Mouse (Mus musculus): ENCODE data around the gene Cltc. TPM values are rescaled to one million over a fixed set of nuclear protein-coding genes. Genes with fewer than 3 reads are reported as not detected.
A peak's percentile ranks its signal among the peaks of the same experiment; 100 is the strongest.
"Not testable (repeated sequence)": the region's sequence is repeated elsewhere in the genome, so short reads cannot be mapped to it uniquely, and the experiment has no call there.

The Cltc gene
- 119 and 127 TPM in 2 replicates for polyA plus RNA-seq (2015; fragmentation: Nextera tagmentation; extraction: Ambion mirVana)

GRCm38 (mm10) chr11:86757480-86758371 is at the start of gene Cltc:
TSS of gene Cltc (minus strand) at chr11:86757565.
- peak; percentile 93 for ATAC-seq (replicated peaks; ENCODE audit: extremely low read depth, insufficient read depth, low FRiP score)
- peaks cover 25% of the 10 kb centered on the region for H3K4me1 ChIP-seq (ENCODE audit: control insufficient read depth, insufficient read depth, low read length)

GRCm38 (mm10) chr11:86807001-86807477 is 49.7 kb upstream of the Cltc start:
- peak overlapping the region; percentile 80 for H3K27ac ChIP-seq (ENCODE audit: low read length)
- WGBS, result under 1% methylated on average over 25 of the region's 25 CpGs
- H3K27me3 ChIP-seq (ENCODE audit: control insufficient read depth, insufficient read depth, low read length), result no peaks in the 10 kb centered on the region
- peaks cover 5% of the 10 kb centered on the region; the same call in 1 of the 2 replicates for H3K4me1 ChIP-seq (ENCODE audit: control insufficient read depth, insufficient read depth, low read length)
- H3K9me3 ChIP-seq (replicated peaks; ENCODE audit: control insufficient read depth, low read length), result no peaks in the 10 kb centered on the region
- H3K4me2 ChIP-seq (ENCODE audit: low read depth, low read length), result peak overlapping the region; percentile 90
- H3K4me3 ChIP-seq (ENCODE audit: low read length), result peak overlapping the region; percentile 96
- peaks cover 11% of the 10 kb centered on the region for H3K36me3 ChIP-seq (ENCODE audit: control insufficient read depth, insufficient read depth)
- peak; percentile 63 for ATAC-seq (replicated peaks; ENCODE audit: extremely low read depth, insufficient read depth, low FRiP score)
- peak overlapping the region; percentile 82 for H3K9ac ChIP-seq (ENCODE audit: low read length)

More at GRCm38 (mm10) chr11:86757480-86758371, at the start of gene Cltc:
- Histone ChIP-seq H3K9ac (ENCODE audit: low read length) (peak within 1 kb of the TSS; percentile 97), H3K27me3 (ENCODE audit: control insufficient read depth, insufficient read depth, low read length) (no peaks in the 10 kb centered on the region), H3K36me3 (ENCODE audit: control insufficient read depth, insufficient read depth) (no peaks in the 10 kb centered on the region), H3K4me2 (ENCODE audit: low read depth, low read length) (peak within 1 kb of the TSS; percentile 96), H3K4me3 (ENCODE audit: low read length) (peak within 1 kb of the TSS; percentile 89), H3K27ac (ENCODE audit: low read length) (peak within 1 kb of the TSS; percentile 98), H3K9me3 (replicated peaks; ENCODE audit: control insufficient read depth, low read length) (no peaks in the 10 kb centered on the region)
- under 1% methylated on average over 71 of the region's 73 CpGs for WGBS

GRCm38 (mm10) chr11:86794161-86794560 is 36.8 kb upstream of the Cltc start:
- H3K27ac ChIP-seq (ENCODE audit: low read length), result no peak overlapping the region
- 88% methylated on average over 1 of the region's 1 CpGs for WGBS
- ATAC-seq (replicated peaks; ENCODE audit: extremely low read depth, insufficient read depth, low FRiP score), result no peak
- no peaks in the 10 kb centered on the region for H3K27me3 ChIP-seq (ENCODE audit: control insufficient read depth, insufficient read depth, low read length)
- no peaks in the 10 kb centered on the region for H3K4me1 ChIP-seq (ENCODE audit: control insufficient read depth, insufficient read depth, low read length)
- peaks cover 16% of the 10 kb centered on the region for H3K36me3 ChIP-seq (ENCODE audit: control insufficient read depth, insufficient read depth)
- H3K9ac ChIP-seq (ENCODE audit: low read length), result no peak overlapping the region
- no peak overlapping the region for H3K4me3 ChIP-seq (ENCODE audit: low read length)
- no peaks in the 10 kb centered on the region for H3K9me3 ChIP-seq (replicated peaks; ENCODE audit: control insufficient read depth, low read length)
- no peak overlapping the region for H3K4me2 ChIP-seq (ENCODE audit: low read depth, low read length)

GRCm38 (mm10) chr11:86787436-86787835 is 30.1 kb upstream of the Cltc start:
- H3K27ac ChIP-seq (ENCODE audit: low read length); H3K4me3 ChIP-seq (ENCODE audit: low read length); H3K4me2 ChIP-seq (ENCODE audit: low read depth, low read length); H3K4me1 ChIP-seq (ENCODE audit: control insufficient read depth, insufficient read depth, low read length); ATAC-seq (replicated peaks; ENCODE audit: extremely low read depth, insufficient read depth, low FRiP score); H3K9me3 ChIP-seq (replicated peaks; ENCODE audit: control insufficient read depth, low read length); H3K27me3 ChIP-seq (ENCODE audit: control insufficient read depth, insufficient read depth, low read length); H3K9ac ChIP-seq (ENCODE audit: low read length): not testable (repeated sequence)
- 93% methylated on average over 5 of the region's 5 CpGs for WGBS
- H3K36me3 ChIP-seq (ENCODE audit: control insufficient read depth, insufficient read depth), result peaks cover 20% of the 10 kb centered on the region

GRCm38 (mm10) chr11:86785767-86786166 is 28.4 kb upstream of the Cltc start:
- 88% methylated on average over 2 of the region's 2 CpGs for WGBS
- Histone ChIP-seq H3K27me3 (ENCODE audit: control insufficient read depth, insufficient read depth, low read length) (no peaks in the 10 kb centered on the region), H3K27ac (ENCODE audit: low read length) (no peak overlapping the region), H3K36me3 (ENCODE audit: control insufficient read depth, insufficient read depth) (peaks cover 20% of the 10 kb centered on the region), H3K9ac (ENCODE audit: low read length) (no peak overlapping the region), H3K9me3 (replicated peaks; ENCODE audit: control insufficient read depth, low read length) (no peaks in the 10 kb centered on the region), H3K4me1 (ENCODE audit: control insufficient read depth, insufficient read depth, low read length) (no peaks in the 10 kb centered on the region), H3K4me3 (ENCODE audit: low read length) (no peak overlapping the region), H3K4me2 (ENCODE audit: low read depth, low read length) (no peak overlapping the region)
- ATAC-seq (replicated peaks; ENCODE audit: extremely low read depth, insufficient read depth, low FRiP score), result no peak

- Histone ChIP-seq H3K4me2 (ENCODE audit: low read depth, low read length) (no peak overlapping the region), H3K4me3 (ENCODE audit: low read length) (no peak overlapping the region), H3K27me3 (ENCODE audit: control insufficient read depth, insufficient read depth, low read length) (no peaks in the 10 kb centered on the region), H3K27ac (ENCODE audit: low read length) (no peak overlapping the region), H3K4me1 (ENCODE audit: control insufficient read depth, insufficient read depth, low read length) (no peaks in the 10 kb centered on the region), H3K9me3 (replicated peaks; ENCODE audit: control insufficient read depth, low read length) (no peaks in the 10 kb centered on the region), H3K36me3 (ENCODE audit: control insufficient read depth, insufficient read depth) (0 out of 2 replicates have a peak, but pooled peaks cover 4% of the 10 kb centered on the region), H3K9ac (ENCODE audit: low read length) (no peak overlapping the region)
- no peak for ATAC-seq (replicated peaks; ENCODE audit: extremely low read depth, insufficient read depth, low FRiP score)
- 59% methylated on average over 4 of the region's 4 CpGs for WGBS
Observed at GRCm38 (mm10) chr11:86769884-86770283, 12.5 kb upstream of the Cltc start.

- H3K27me3 ChIP-seq (ENCODE audit: control insufficient read depth, insufficient read depth, low read length), result no peaks in the 10 kb centered on the region
- no peaks in the 10 kb centered on the region for H3K36me3 ChIP-seq (ENCODE audit: control insufficient read depth, insufficient read depth)
- no peaks in the 10 kb centered on the region for H3K4me1 ChIP-seq (ENCODE audit: control insufficient read depth, insufficient read depth, low read length)
- H3K9ac ChIP-seq (ENCODE audit: low read length), result no peak overlapping the region
- no peak overlapping the region for H3K4me3 ChIP-seq (ENCODE audit: low read length)
- no peaks in the 10 kb centered on the region for H3K9me3 ChIP-seq (replicated peaks; ENCODE audit: control insufficient read depth, low read length)
- ATAC-seq (replicated peaks; ENCODE audit: extremely low read depth, insufficient read depth, low FRiP score), result no peak
- no peak overlapping the region for H3K27ac ChIP-seq (ENCODE audit: low read length)
- 88% methylated on average over 2 of the region's 2 CpGs for WGBS
- no peak overlapping the region for H3K4me2 ChIP-seq (ENCODE audit: low read depth, low read length)
Observed at GRCm38 (mm10) chr11:86764501-86764900, 7.1 kb upstream of the Cltc start.

GRCm38 (mm10) chr11:86763127-86763526 is 5.8 kb upstream of the Cltc start:
- WGBS, result 92% methylated on average over 11 of the region's 11 CpGs

GRCm38 (mm10) chr11:86760357-86760756 is 3.0 kb upstream of the Cltc start:
- Histone ChIP-seq H3K27me3 (ENCODE audit: control insufficient read depth, insufficient read depth, low read length) (no peaks in the 10 kb centered on the region), H3K9ac (ENCODE audit: low read length) (no peak overlapping the region), H3K9me3 (replicated peaks; ENCODE audit: control insufficient read depth, low read length) (no peaks in the 10 kb centered on the region), H3K27ac (ENCODE audit: low read length) (no peak overlapping the region), H3K4me2 (ENCODE audit: low read depth, low read length) (no peak overlapping the region), H3K36me3 (ENCODE audit: control insufficient read depth, insufficient read depth) (no peaks in the 10 kb centered on the region), H3K4me1 (ENCODE audit: control insufficient read depth, insufficient read depth, low read length) (peaks cover 6% of the 10 kb centered on the region), H3K4me3 (ENCODE audit: low read length) (no peak overlapping the region)
- ATAC-seq (replicated peaks; ENCODE audit: extremely low read depth, insufficient read depth, low FRiP score), result no peak

More at GRCm38 (mm10) chr11:86763127-86763526, 5.8 kb upstream of the Cltc start:
- H3K4me3 ChIP-seq (ENCODE audit: low read length); H3K27ac ChIP-seq (ENCODE audit: low read length); H3K27me3 ChIP-seq (ENCODE audit: control insufficient read depth, insufficient read depth, low read length); ATAC-seq (replicated peaks; ENCODE audit: extremely low read depth, insufficient read depth, low FRiP score); H3K4me2 ChIP-seq (ENCODE audit: low read depth, low read length); H3K9me3 ChIP-seq (replicated peaks; ENCODE audit: control insufficient read depth, low read length); H3K36me3 ChIP-seq (ENCODE audit: control insufficient read depth, insufficient read depth); H3K9ac ChIP-seq (ENCODE audit: low read length); H3K4me1 ChIP-seq (ENCODE audit: control insufficient read depth, insufficient read depth, low read length): not testable (repeated sequence)

All from heart, embryonic 16.5 days (tissue).